Mouse (Mus musculus): ENCODE measurements around the gene Lyve1. TPM values are rescaled to one million over a fixed set of nuclear protein-coding genes. Genes with fewer than 3 reads are reported as not detected.

Lyve1 gene
- polyA plus RNA-seq, 1 experiment from 2014 or later, result 0.36 TPM

DNA sequence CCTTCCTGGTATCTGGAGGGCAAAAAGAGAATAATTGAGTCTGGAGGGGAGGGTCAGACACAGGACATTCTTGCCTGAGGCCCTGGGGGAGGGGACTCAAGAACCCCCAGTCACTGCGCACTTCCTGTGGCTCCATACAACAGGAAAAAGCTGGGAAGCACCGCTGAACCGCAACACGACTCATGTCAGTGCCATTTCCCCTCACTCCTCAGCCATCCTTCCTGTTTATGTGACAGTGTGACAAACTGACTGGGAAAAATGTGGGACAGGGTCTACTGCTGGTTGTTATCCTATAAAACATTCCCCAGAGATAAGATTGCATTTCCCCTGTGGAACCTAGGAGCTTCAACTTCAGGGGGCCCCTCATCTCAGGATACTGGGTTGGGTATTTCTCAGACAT lies 13.9 kb upstream of the Lyve1 start:
- H3K4me1 ChIP-seq, result 0 out of 2 replicates have a peak, but pooled peaks cover 5% of the 10 kb centered on the region
- H3K27me3 ChIP-seq (replicated peaks; ENCODE audit: low read depth, poor library complexity, severe bottlenecking), result no peaks in the 10 kb centered on the region
- no peak for DNase-seq (ENCODE audit: low spot score)
- no peak overlapping the region for H3K27ac ChIP-seq (replicated peaks)
- H3K36me3 ChIP-seq (replicated peaks), result no peaks in the 10 kb centered on the region
- no peaks in the 10 kb centered on the region for H3K9me3 ChIP-seq
- H3K4me3 ChIP-seq, result no peak overlapping the region
- WGBS, result 76% methylated on average over 4 of the region's 4 CpGs

GRCm38 (mm10) chr7:110868807-110869206 lies 5.8 kb upstream of the Lyve1 start:
- H3K36me3 ChIP-seq (replicated peaks), result no peaks in the 10 kb centered on the region
- no peaks in the 10 kb centered on the region for H3K9me3 ChIP-seq
- no peak overlapping the region for H3K4me3 ChIP-seq
- peaks cover 8% of the 10 kb centered on the region for H3K4me1 ChIP-seq
- DNase-seq (ENCODE audit: low spot score), result no peak
- H3K27me3 ChIP-seq (replicated peaks; ENCODE audit: low read depth, poor library complexity, severe bottlenecking), result no peaks in the 10 kb centered on the region
- 64% methylated on average over 5 of the region's 5 CpGs for WGBS
- no peak overlapping the region for H3K27ac ChIP-seq (replicated peaks)

DNA sequence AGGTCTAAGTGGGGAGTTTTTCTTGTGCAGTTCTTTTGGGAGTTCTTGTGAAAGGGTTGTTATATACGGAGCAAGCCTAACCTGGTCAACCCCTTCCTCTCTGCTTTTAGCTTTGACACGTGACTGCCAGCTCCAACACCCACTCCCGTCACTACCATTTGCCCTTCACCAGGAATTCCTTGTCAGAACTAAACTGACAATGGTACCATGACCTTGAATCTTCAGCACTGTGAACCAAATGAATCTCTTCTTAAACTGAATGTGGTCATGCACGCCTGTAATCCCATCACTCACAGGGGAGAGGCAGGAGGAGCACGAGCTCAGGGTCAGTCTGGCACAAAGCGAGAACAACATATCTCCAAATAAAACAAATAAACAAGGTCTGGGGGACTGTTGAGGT lies 4.1 kb upstream of the Lyve1 start:
- Histone ChIP-seq H3K27ac (replicated peaks) (no peak overlapping the region), H3K27me3 (replicated peaks; ENCODE audit: low read depth, poor library complexity, severe bottlenecking) (no peaks in the 10 kb centered on the region), H3K4me3 (no peak overlapping the region), H3K9me3 (no peaks in the 10 kb centered on the region), H3K4me1 (peaks cover 8% of the 10 kb centered on the region), H3K36me3 (replicated peaks) (no peaks in the 10 kb centered on the region)
- 85% methylated on average over 6 of the region's 6 CpGs for WGBS
- no peak for DNase-seq (ENCODE audit: low spot score)

DNA sequence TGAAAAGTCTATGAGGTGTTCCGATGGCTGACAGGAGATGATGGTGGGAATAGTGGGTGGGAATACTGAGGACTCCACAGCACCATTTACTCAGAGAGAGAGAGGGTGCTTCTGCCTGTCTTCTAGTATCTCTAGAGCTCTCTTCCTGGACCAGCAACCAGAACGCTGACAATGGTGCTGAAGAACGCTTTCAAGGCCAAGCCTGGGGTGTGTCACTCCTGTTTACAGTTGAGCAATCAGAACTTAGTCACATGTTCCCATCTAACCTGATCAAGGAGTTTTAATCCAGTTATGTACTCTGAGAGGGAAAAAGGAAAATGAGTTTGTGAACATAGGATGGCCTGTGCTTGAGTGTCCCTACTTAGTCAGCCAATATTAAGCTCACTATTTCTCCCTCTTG lies 3.0 kb upstream of the Lyve1 start:
- Histone ChIP-seq H3K4me3 (no peak overlapping the region), H3K4me1 (peaks cover 8% of the 10 kb centered on the region), H3K27me3 (replicated peaks; ENCODE audit: low read depth, poor library complexity, severe bottlenecking) (no peaks in the 10 kb centered on the region), H3K36me3 (replicated peaks) (no peaks in the 10 kb centered on the region), H3K9me3 (no peaks in the 10 kb centered on the region), H3K27ac (replicated peaks) (no peak overlapping the region)
- no peak for DNase-seq (ENCODE audit: low spot score)
- 94% methylated on average over 3 of the region's 3 CpGs for WGBS

GRCm38 (mm10) chr7:110865570-110865969 lies 2.5 kb upstream of the Lyve1 start:
- WGBS, result 89% methylated on average over 6 of the region's 6 CpGs
- no peak for DNase-seq (ENCODE audit: low spot score)
- Histone ChIP-seq H3K4me1 (peaks cover 8% of the 10 kb centered on the region), H3K9me3 (no peaks in the 10 kb centered on the region), H3K4me3 (no peak overlapping the region), H3K27ac (replicated peaks) (no peak overlapping the region), H3K27me3 (replicated peaks; ENCODE audit: low read depth, poor library complexity, severe bottlenecking) (no peaks in the 10 kb centered on the region), H3K36me3 (replicated peaks) (no peaks in the 10 kb centered on the region)

GRCm38 (mm10) chr7:110865038-110865437 lies 2.0 kb upstream of the Lyve1 start:
- H3K27me3 ChIP-seq (replicated peaks; ENCODE audit: low read depth, poor library complexity, severe bottlenecking), result no peaks in the 10 kb centered on the region
- H3K9me3 ChIP-seq, result no peaks in the 10 kb centered on the region
- no peak overlapping the region for H3K4me3 ChIP-seq
- peaks cover 8% of the 10 kb centered on the region for H3K4me1 ChIP-seq
- no peaks in the 10 kb centered on the region for H3K36me3 ChIP-seq (replicated peaks)
- DNase-seq (ENCODE audit: low spot score), result peak; percentile 52
- WGBS, result 45% methylated on average over 10 of the region's 10 CpGs
- peak overlapping the region; percentile 35; the same call in 1 of the 2 replicates for H3K27ac ChIP-seq (replicated peaks)

DNA sequence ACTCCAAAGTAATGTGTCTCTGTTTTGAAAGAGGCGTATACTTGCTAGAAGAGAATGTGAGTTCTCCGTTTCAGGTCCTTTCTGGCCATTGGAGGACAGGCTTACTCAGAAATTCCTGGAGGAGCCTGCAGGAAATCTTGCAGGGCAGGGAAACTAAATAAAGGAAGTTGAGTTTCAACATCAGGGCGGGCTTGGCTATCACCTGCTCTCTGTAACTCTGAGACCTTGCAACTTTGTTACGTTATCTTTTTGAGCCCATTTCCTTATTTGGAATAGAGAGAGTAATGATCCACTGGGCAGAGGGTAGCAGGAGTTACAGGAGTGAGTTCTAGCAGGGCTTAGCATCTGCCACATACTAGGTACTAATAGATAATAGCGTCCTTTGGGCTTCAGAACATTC lies 2.9 kb downstream of the Lyve1 start:
- no peak overlapping the region for H3K4me3 ChIP-seq
- H3K4me1 ChIP-seq, result peaks cover 6% of the 10 kb centered on the region
- 73% methylated on average over 5 of the region's 5 CpGs for WGBS
- no peaks in the 10 kb centered on the region for H3K27me3 ChIP-seq (replicated peaks; ENCODE audit: low read depth, poor library complexity, severe bottlenecking)
- no peaks in the 10 kb centered on the region for H3K36me3 ChIP-seq (replicated peaks)
- H3K9me3 ChIP-seq, result no peaks in the 10 kb centered on the region
- DNase-seq (ENCODE audit: low spot score), result no peak
- no peak overlapping the region for H3K27ac ChIP-seq (replicated peaks)

GRCm38 (mm10) chr7:110855604-110856003 lies 7.4 kb downstream of the Lyve1 start:
- Histone ChIP-seq H3K36me3 (replicated peaks) (no peaks in the 10 kb centered on the region), H3K27ac (replicated peaks) (no peak overlapping the region), H3K27me3 (replicated peaks; ENCODE audit: low read depth, poor library complexity, severe bottlenecking) (no peaks in the 10 kb centered on the region), H3K4me1 (peaks cover 22% of the 10 kb centered on the region), H3K4me3 (no peak overlapping the region), H3K9me3 (no peaks in the 10 kb centered on the region)
- WGBS, result 76% methylated on average over 1 of the region's 1 CpGs
- no peak for DNase-seq (ENCODE audit: low spot score)

DNA sequence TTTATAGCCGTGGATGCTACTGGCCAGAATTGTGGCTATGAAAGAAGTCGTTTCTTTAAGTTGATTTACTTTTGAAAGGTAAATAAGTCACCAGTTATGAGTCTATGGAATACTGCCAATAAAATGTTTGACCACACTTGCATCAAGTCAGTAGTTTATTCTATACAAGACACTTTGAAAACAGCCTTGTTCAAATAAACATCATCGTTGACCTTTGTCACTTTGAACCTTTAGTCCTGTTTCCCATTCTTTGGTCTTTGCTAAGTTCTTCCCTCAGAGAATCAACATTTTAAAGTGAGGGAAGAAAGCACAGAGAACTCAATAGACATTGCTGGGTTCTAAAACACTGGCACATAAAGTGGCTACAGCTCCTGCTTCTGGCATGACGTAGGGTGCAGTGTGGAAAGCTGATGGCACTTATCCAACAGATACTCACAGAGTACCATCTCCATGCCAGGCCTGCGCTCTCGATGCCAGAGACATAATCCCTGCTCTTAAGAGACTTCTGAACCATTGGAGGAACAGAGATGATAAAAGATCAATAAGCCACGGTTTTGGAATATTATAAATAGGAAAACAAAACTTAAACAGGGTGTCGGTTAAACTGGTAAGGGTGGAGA lies 8.0 kb downstream of the Lyve1 start:
- Histone ChIP-seq H3K4me1 (peaks cover 22% of the 10 kb centered on the region), H3K36me3 (replicated peaks) (no peaks in the 10 kb centered on the region), H3K4me3 (no peak overlapping the region), H3K9me3 (no peaks in the 10 kb centered on the region), H3K27ac (replicated peaks) (no peak overlapping the region), H3K27me3 (replicated peaks; ENCODE audit: low read depth, poor library complexity, severe bottlenecking) (no peaks in the 10 kb centered on the region)
- no peak for DNase-seq (ENCODE audit: low spot score)
- 82% methylated on average over 8 of the region's 8 CpGs for WGBS

GRCm38 (mm10) chr7:110854519-110854918 lies 8.5 kb downstream of the Lyve1 start:
- H3K27me3 ChIP-seq (replicated peaks; ENCODE audit: low read depth, poor library complexity, severe bottlenecking), result no peaks in the 10 kb centered on the region
- H3K4me1 ChIP-seq, result peaks cover 22% of the 10 kb centered on the region
- no peak overlapping the region for H3K4me3 ChIP-seq
- 63% methylated on average over 3 of the region's 3 CpGs for WGBS
- no peaks in the 10 kb centered on the region for H3K9me3 ChIP-seq
- H3K36me3 ChIP-seq (replicated peaks), result no peaks in the 10 kb centered on the region
- no peak for DNase-seq (ENCODE audit: low spot score)
- H3K27ac ChIP-seq (replicated peaks), result no peak overlapping the region

GRCm38 (mm10) chr7:110853611-110854010 lies 9.4 kb downstream of the Lyve1 start:
- H3K27me3 ChIP-seq (replicated peaks; ENCODE audit: low read depth, poor library complexity, severe bottlenecking), result no peaks in the 10 kb centered on the region
- no peak overlapping the region for H3K4me3 ChIP-seq
- H3K4me1 ChIP-seq, result peaks cover 22% of the 10 kb centered on the region
- no peak overlapping the region for H3K27ac ChIP-seq (replicated peaks)
- whole genome bisulfite sequencing, result 63% methylated on average over 10 of the region's 10 CpGs
- no peaks in the 10 kb centered on the region for H3K36me3 ChIP-seq (replicated peaks)
- DNase-seq (ENCODE audit: low spot score), result peak; percentile 18
- H3K9me3 ChIP-seq, result no peaks in the 10 kb centered on the region

GRCm38 (mm10) chr7:110851541-110852203 lies 11.4 kb downstream of the Lyve1 start:
- no peak for DNase-seq (ENCODE audit: low spot score)
- Histone ChIP-seq H3K27ac (replicated peaks) (peak overlapping the region; percentile 30; the same call in 1 of the 2 replicates), H3K4me1 (peaks cover 22% of the 10 kb centered on the region), H3K36me3 (replicated peaks) (no peaks in the 10 kb centered on the region), H3K27me3 (replicated peaks; ENCODE audit: low read depth, poor library complexity, severe bottlenecking) (no peaks in the 10 kb centered on the region), H3K4me3 (no peak overlapping the region), H3K9me3 (no peaks in the 10 kb centered on the region)
- 70% methylated on average over 7 of the region's 7 CpGs for WGBS

- 98% methylated on average over 1 of the region's 1 CpGs for WGBS
- Histone ChIP-seq H3K9me3 (no peaks in the 10 kb centered on the region), H3K4me3 (no peak overlapping the region), H3K27ac (replicated peaks) (no peak overlapping the region), H3K36me3 (replicated peaks) (no peaks in the 10 kb centered on the region), H3K27me3 (replicated peaks; ENCODE audit: low read depth, poor library complexity, severe bottlenecking) (no peaks in the 10 kb centered on the region), H3K4me1 (peaks cover 14% of the 10 kb centered on the region)
- no peak for DNase-seq (ENCODE audit: low spot score)
Observed at GRCm38 (mm10) chr7:110848371-110848770, 14.7 kb downstream of the Lyve1 start.

Measured in embryonic facial prominence, embryonic 10.5 days (tissue).